Mouse (Mus musculus): ENCODE measurements around the gene Ppp1r3g.

Gene Ppp1r3g

DNA sequence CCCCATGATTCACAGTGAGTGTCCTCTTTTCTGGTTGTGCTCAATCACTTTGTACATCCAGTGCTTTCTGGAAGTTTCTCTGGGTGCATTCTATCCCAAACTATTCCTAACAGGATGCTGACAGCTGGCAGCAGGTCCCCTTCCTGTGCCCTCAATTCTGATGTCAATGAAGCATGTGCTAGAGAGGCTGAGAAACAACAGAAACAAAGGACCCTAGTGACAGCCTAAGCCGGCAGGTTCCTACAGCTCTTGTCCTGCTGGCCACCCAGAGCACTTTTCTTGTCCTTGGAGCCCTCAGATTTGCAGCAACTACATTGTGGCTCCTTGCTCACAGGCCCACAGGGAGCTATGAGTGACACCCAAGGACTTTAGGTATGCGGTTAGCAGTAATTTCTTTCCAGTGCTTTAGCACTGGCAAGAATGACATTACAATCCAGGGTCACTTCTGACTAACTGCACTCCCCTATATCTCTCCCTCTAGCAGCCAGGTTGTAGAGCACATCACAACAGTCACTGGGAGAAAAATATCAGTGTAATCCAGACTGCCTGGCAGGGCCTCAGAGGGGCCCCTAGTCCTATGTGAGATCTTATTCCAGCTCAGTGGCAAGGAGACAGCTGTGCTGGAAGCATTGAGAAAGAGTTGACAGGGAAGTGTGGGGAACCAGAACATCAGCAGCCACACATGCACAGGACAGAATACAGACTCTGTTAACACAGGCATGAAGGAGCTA, 37.2 kb downstream of the Ppp1r3g start:
- DNase-seq: no peak

- DNase-seq: no peak
Observed at GRCm38 (mm10) chr13:35997606-35998005, 39.0 kb downstream of the Ppp1r3g start.

DNA sequence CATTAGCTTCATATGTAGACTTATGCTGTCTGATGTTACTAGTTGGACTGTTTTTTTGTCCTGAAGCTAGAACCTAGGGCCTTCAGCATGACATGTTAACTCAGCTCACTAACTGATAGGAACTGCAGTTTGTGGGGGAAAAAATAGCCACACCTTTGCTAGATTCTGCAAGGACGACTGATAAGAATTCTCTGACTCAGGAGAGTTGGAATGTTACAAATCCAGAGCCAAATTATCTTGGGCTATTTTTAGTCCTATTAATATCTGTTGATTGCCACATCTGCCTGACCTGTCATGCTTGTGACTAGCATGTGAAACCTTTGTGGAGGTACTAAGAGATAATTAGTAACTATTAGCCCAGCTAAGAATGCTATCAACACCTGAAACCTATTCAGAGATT, 42.2 kb downstream of the Ppp1r3g start:
- DNase-seq: no peak

GRCm38 (mm10) chr13:36009981-36010380, 51.3 kb downstream of the Ppp1r3g start:
- DNase-seq: no peak

DNA sequence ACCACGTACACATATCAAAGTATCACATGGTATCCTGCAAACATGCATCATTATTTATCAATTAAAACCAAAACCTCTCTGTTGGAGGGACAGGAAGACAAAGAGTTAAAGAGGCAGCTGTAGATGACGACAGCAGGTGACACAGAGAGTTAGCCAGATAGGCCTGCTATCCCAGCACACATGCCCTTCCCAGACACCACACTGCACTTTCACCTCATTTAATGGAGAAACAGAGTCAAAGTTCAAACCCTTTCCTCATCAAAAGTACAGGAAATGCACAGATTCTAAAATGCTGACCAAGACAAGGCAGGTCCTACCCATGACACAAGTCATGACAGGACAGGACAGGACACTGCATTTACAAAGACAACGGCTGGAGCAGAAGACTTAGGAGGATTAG, 57.0 kb downstream of the Ppp1r3g start:
- no peak for DNase-seq

GRCm38 (mm10) chr13:36018017-36018416, 59.4 kb downstream of the Ppp1r3g start:
- DNase-seq: no peak

DNA sequence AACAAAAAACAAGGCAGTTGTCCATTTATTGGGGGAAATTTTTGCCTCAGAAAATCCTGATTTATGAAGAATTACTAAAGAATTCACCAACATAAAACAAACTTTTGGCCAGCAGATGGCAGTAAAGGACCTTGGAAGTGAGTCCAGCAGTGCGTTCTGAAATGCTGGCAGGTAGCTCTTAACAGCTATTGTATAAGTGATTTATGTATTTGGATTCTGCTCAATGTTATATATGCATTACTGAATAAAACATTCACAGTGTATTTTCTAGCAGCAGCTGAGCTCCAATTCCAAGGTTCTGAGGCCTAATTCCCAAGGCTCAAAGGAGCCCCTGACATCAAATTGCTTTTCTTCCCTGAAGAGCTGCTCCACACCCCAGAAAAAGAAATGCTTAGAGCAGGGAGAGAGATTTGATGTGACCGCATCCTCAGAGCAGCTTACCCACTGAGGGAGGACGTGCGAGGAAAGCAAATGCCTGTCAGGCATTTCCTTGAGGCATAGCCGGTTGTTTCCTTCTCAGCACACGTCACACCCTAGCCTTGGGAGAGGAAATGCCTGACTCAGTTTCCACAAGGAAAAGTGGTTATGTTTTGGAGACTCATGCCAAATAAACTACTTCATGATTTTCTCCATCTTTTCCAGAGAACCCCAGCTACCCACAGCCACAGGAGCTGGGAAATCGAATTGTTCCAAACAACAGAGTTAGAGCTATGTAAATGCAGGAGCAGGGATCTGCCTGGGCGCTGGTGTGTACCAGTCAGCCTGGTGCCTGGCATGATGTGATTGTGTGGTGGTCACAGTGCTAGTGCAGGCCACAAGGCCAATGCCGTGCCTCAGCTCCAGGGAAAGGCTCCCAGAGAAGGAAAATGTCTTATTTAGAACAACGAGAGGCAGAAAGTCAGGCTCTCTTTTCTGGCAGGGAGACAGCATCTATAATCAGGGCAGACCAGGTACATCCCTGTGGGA, 61.0 kb downstream of the Ppp1r3g start:
- peak; percentile 81 for DNase-seq

Measured in cerebellum, adult 9-10 months (tissue).